11 mouse cellular contexts compared by ENCODE assay signal in genomic region chr17:35058316-35058715, GRCm38 (mm10). TPM values are rescaled to one million over a fixed set of nuclear protein-coding genes. Genes with fewer than 3 reads are reported as not detected.
DNase-seq lines count a peak whose midpoint lies in the region; ATAC-seq lines count a peak whose summit lies in the region.
"Had no signal": no experiment of that assay in that cellular context is flagged by ENCODE, and none has a peak within 500 bp of the region (broad histone marks: within the 10 kb centered on the region; RNA-seq: fewer than 3 reads in every experiment).

No protein-coding gene starts in this region.

- WGBS in heart, embryonic 15.5 days = 56% methylated on average over 9 of the region's 9 CpGs
- 58% methylated on average over 9 of the region's 9 CpGs for WGBS in embryonic facial prominence, embryonic 14.5 days
- WGBS in hindbrain, embryonic 15.5 days = 58% methylated on average over 9 of the region's 9 CpGs
- 69% methylated on average over 9 of the region's 9 CpGs for WGBS in midbrain, embryonic 16.5 days

- 0 out of 2 replicates have a peak overlapping the region, but pooled peaks have one; percentile 74 for H3K9ac ChIP-seq in heart, embryonic 15.5 days
- H3K9ac ChIP-seq in embryonic facial prominence, embryonic 14.5 days (ENCODE audit: low read depth, low read length) = peak overlapping the region; percentile 85; the same call in 1 of the 2 replicates
- 0 out of 2 replicates have a peak overlapping the region, but pooled peaks have one; percentile 80 for H3K9ac ChIP-seq in hindbrain, embryonic 15.5 days
- peak overlapping the region; percentile 76; the same call in 1 of the 2 replicates for H3K9ac ChIP-seq in midbrain, embryonic 16.5 days (ENCODE audit: low read depth, low read length)

- no peak overlapping the region; the same call in 1 of the 2 replicates for H3K4me2 ChIP-seq in heart, embryonic 15.5 days
- peak overlapping the region; percentile 86 for H3K4me2 ChIP-seq in embryonic facial prominence, embryonic 14.5 days (ENCODE audit: low read depth, low read length)
- H3K4me2 ChIP-seq in hindbrain, embryonic 15.5 days = peak overlapping the region; percentile 75
- peak overlapping the region; percentile 94 for H3K4me2 ChIP-seq in midbrain, embryonic 16.5 days (ENCODE audit: low read length)

- H3K9me3 ChIP-seq in heart, embryonic 15.5 days (replicated peaks) = no peaks in the 10 kb centered on the region
- H3K9me3 ChIP-seq in embryonic facial prominence, embryonic 14.5 days (ENCODE audit: control insufficient read depth, low read length) = no peaks in the 10 kb centered on the region
- no peaks in the 10 kb centered on the region for H3K9me3 ChIP-seq in hindbrain, embryonic 15.5 days
- no peaks in the 10 kb centered on the region for H3K9me3 ChIP-seq in midbrain, embryonic 16.5 days (replicated peaks; ENCODE audit: control insufficient read depth, low read length, poor library complexity, severe bottlenecking)
- H3K9me3 ChIP-seq: G1E had no signal

- H3K27me3 ChIP-seq in heart, embryonic 15.5 days = no peaks in the 10 kb centered on the region
- H3K27me3 ChIP-seq in embryonic facial prominence, embryonic 14.5 days (replicated peaks; ENCODE audit: control insufficient read depth, insufficient read depth, low read length) = no peaks in the 10 kb centered on the region
- peaks cover 3% of the 10 kb centered on the region; the same call in 1 of the 2 replicates for H3K27me3 ChIP-seq in hindbrain, embryonic 15.5 days
- no peaks in the 10 kb centered on the region; the same call in 1 of the 2 replicates for H3K27me3 ChIP-seq in midbrain, embryonic 16.5 days (ENCODE audit: control insufficient read depth, insufficient read depth, low read depth, low read length)

- peaks cover 61% of the 10 kb centered on the region for H3K36me3 ChIP-seq in heart, embryonic 15.5 days
- peaks cover 72% of the 10 kb centered on the region for H3K36me3 ChIP-seq in embryonic facial prominence, embryonic 14.5 days (ENCODE audit: control insufficient read depth, insufficient read depth, low read length)
- peaks cover 13% of the 10 kb centered on the region; the same call in 1 of the 2 replicates for H3K36me3 ChIP-seq in hindbrain, embryonic 15.5 days
- H3K36me3 ChIP-seq in midbrain, embryonic 16.5 days (ENCODE audit: control insufficient read depth, insufficient read depth, low read length) = peaks cover 5% of the 10 kb centered on the region; the same call in 1 of the 2 replicates

- peaks cover 32% of the 10 kb centered on the region for H3K4me1 ChIP-seq in heart, embryonic 15.5 days (replicated peaks)
- no peaks in the 10 kb centered on the region; the same call in 1 of the 2 replicates for H3K4me1 ChIP-seq in embryonic facial prominence, embryonic 14.5 days (ENCODE audit: control insufficient read depth, insufficient read depth, low read length)
- peaks cover 27% of the 10 kb centered on the region for H3K4me1 ChIP-seq in hindbrain, embryonic 15.5 days (replicated peaks)
- peaks cover 15% of the 10 kb centered on the region for H3K4me1 ChIP-seq in midbrain, embryonic 16.5 days (ENCODE audit: control insufficient read depth, insufficient read depth, low read length)

- no peak for ATAC-seq in heart, embryonic 15.5 days (replicated peaks; ENCODE audit: insufficient number of reproducible peaks, insufficient read depth, low FRiP score, low read depth)
- ATAC-seq in embryonic facial prominence, embryonic 14.5 days (ENCODE audit: low read depth) = no peak
- ATAC-seq in hindbrain, embryonic 15.5 days (ENCODE audit: low FRiP score, low read depth) = 0 out of 2 replicates have a peak, but pooled peaks have one; percentile 0
- ATAC-seq in midbrain, embryonic 16.5 days = 0 out of 2 replicates have a peak, but pooled peaks have one; percentile 0
- ATAC-seq in megakaryocyte, adult 5-6 weeks (ENCODE audit: poor library complexity, severe bottlenecking) = no peak

- peak overlapping the region; percentile 73 for H3K4me3 ChIP-seq in heart, embryonic 15.5 days
- H3K4me3 ChIP-seq in embryonic facial prominence, embryonic 14.5 days (ENCODE audit: low read depth, low read length) = peak overlapping the region; percentile 65; the same call in 1 of the 2 replicates
- peak overlapping the region; percentile 84 for H3K4me3 ChIP-seq in hindbrain, embryonic 15.5 days
- peak overlapping the region; percentile 80 for H3K4me3 ChIP-seq in midbrain, embryonic 16.5 days (ENCODE audit: low read depth, low read length)

- peak overlapping the region; percentile 93 for H3K27ac ChIP-seq in heart, embryonic 15.5 days
- peak overlapping the region; percentile 92 for H3K27ac ChIP-seq in embryonic facial prominence, embryonic 14.5 days (replicated peaks; ENCODE audit: low read depth, low read length)
- H3K27ac ChIP-seq in hindbrain, embryonic 15.5 days (replicated peaks) = peak overlapping the region; percentile 88; the same call in 1 of the 2 replicates
- H3K27ac ChIP-seq in midbrain, embryonic 16.5 days (ENCODE audit: low read length) = peak overlapping the region; percentile 85

- DNase-seq in heart, postnatal 4 days = no peak
- no peak for DNase-seq in embryonic facial prominence, embryonic 14.5 days (ENCODE audit: low spot score)
- no peak for DNase-seq in thymus, adult 18-20 months
- DNase-seq in adrenal gland, adult 18-20 months (ENCODE audit: low spot score in 2 of 2) = no peak

RNA-seq across cellular contexts. Expression of gene Ddah2, which starts 0.5 kb away (rescaled TPM):
- 168 and 202 TPM in 2 replicates for polyA plus RNA-seq in heart, embryonic 15.5 days (2015; fragmentation: Nextera tagmentation; extraction: Ambion mirVana)
- total RNA-seq in heart, postnatal 4 days (2021) = 100 to 1,000 TPM; 104 to 106 TPM
- 291 and 341 TPM in 2 replicates for polyA plus RNA-seq in embryonic facial prominence, embryonic 14.5 days (2014; fragmentation: Nextera tagmentation; extraction: Ambion mirVana)
- 349 and 367 TPM in 2 replicates for polyA plus RNA-seq in hindbrain, embryonic 15.5 days (2015; fragmentation: Nextera tagmentation; extraction: Ambion mirVana)
- 312 and 341 TPM in 2 replicates for polyA plus RNA-seq in midbrain, embryonic 16.5 days (2015; fragmentation: Nextera tagmentation; extraction: Ambion mirVana)
- 2.2 and 3.1 TPM in 2 replicates for total RNA-seq in megakaryocyte, adult 5-6 weeks (2015)
- total RNA-seq in megakaryocyte, adult 5-6 weeks (2017) = 1.2 and 2.7 TPM in 2 replicates
- total RNA-seq in adrenal gland, adult 18-20 months (2021) = 10 to 100 TPM in 1 of 2 experiments, 1 to 10 TPM in 1; 9.1 to 17.0 TPM

RNA-seq across cellular contexts. Expression of gene Ly6g6c, which starts 6.9 kb away (rescaled TPM):
- polyA plus RNA-seq in heart, embryonic 15.5 days (2015; fragmentation: Nextera tagmentation; extraction: Ambion mirVana) = 0.14 TPM in 1 of 2 replicates, not detected in the other
- not detected for total RNA-seq in heart, postnatal 4 days (2021)
- polyA plus RNA-seq in embryonic facial prominence, embryonic 14.5 days (2014; fragmentation: Nextera tagmentation; extraction: Ambion mirVana) = 9.5 and 21.2 TPM in 2 replicates
- 0.18 TPM in 1 of 2 replicates, not detected in the other for polyA plus RNA-seq in hindbrain, embryonic 15.5 days (2015; fragmentation: Nextera tagmentation; extraction: Ambion mirVana)
- 0.30 TPM in 1 of 2 replicates, not detected in the other for polyA plus RNA-seq in midbrain, embryonic 16.5 days (2015; fragmentation: Nextera tagmentation; extraction: Ambion mirVana)
- not detected in 2 replicates for total RNA-seq in megakaryocyte, adult 5-6 weeks (2015)
- total RNA-seq in megakaryocyte, adult 5-6 weeks (2017) = not detected in 2 replicates
- not detected for total RNA-seq in adrenal gland, adult 18-20 months (2021)
- total RNA-seq: layer of hippocampus, adult 2 months; neutrophil, adult 5-6 weeks had no signal
- polyA plus RNA-seq: G1E had no signal

RNA-seq across cellular contexts. Expression of gene Mpig6b, which starts 7.7 kb away (rescaled TPM):
- 0.77 and 0.81 TPM in 2 replicates for polyA plus RNA-seq in heart, embryonic 15.5 days (2015; fragmentation: Nextera tagmentation; extraction: Ambion mirVana)
- total RNA-seq in heart, postnatal 4 days (2021) = under 1 TPM in 1 of 2 experiments, not detected in 1; 0.47 TPM
- 0.55 and 0.96 TPM in 2 replicates for polyA plus RNA-seq in embryonic facial prominence, embryonic 14.5 days (2014; fragmentation: Nextera tagmentation; extraction: Ambion mirVana)
- polyA plus RNA-seq in hindbrain, embryonic 15.5 days (2015; fragmentation: Nextera tagmentation; extraction: Ambion mirVana) = 0.22 and 0.25 TPM in 2 replicates
- 0.12 and 0.15 TPM in 2 replicates for polyA plus RNA-seq in midbrain, embryonic 16.5 days (2015; fragmentation: Nextera tagmentation; extraction: Ambion mirVana)
- not detected in 2 replicates for total RNA-seq in megakaryocyte, adult 5-6 weeks (2015)
- total RNA-seq in megakaryocyte, adult 5-6 weeks (2017) = not detected in 2 replicates
- total RNA-seq in adrenal gland, adult 18-20 months (2021) = under 1 TPM; 0.13 to 0.22 TPM
- total RNA-seq: G1E; layer of hippocampus, adult 2 months had no signal
- polyA plus RNA-seq: G1E had no signal

RNA-seq across cellular contexts. Expression of gene Clic1, which starts 8.6 kb away (rescaled TPM):
- polyA plus RNA-seq in heart, embryonic 15.5 days (2015; fragmentation: Nextera tagmentation; extraction: Ambion mirVana) = 307 and 332 TPM in 2 replicates
- total RNA-seq in heart, postnatal 4 days (2021) = 100 to 1,000 TPM; 166 to 167 TPM
- polyA plus RNA-seq in embryonic facial prominence, embryonic 14.5 days (2014; fragmentation: Nextera tagmentation; extraction: Ambion mirVana) = 90.9 and 96.9 TPM in 2 replicates
- 87.4 TPM in 2 replicates for polyA plus RNA-seq in hindbrain, embryonic 15.5 days (2015; fragmentation: Nextera tagmentation; extraction: Ambion mirVana)
- 51.2 and 54.7 TPM in 2 replicates for polyA plus RNA-seq in midbrain, embryonic 16.5 days (2015; fragmentation: Nextera tagmentation; extraction: Ambion mirVana)
- total RNA-seq in megakaryocyte, adult 5-6 weeks (2015) = 415 and 463 TPM in 2 replicates
- total RNA-seq in megakaryocyte, adult 5-6 weeks (2017) = 386 and 405 TPM in 2 replicates
- total RNA-seq in adrenal gland, adult 18-20 months (2021) = 10 to 100 TPM; 71.9 to 92.9 TPM

RNA-seq across cellular contexts. Expression of gene Msh5, which starts 11.8 kb away (rescaled TPM):
- 2.7 and 3.8 TPM in 2 replicates for polyA plus RNA-seq in heart, embryonic 15.5 days (2015; fragmentation: Nextera tagmentation; extraction: Ambion mirVana)
- 1 to 10 TPM; 4.0 to 6.5 TPM for total RNA-seq in heart, postnatal 4 days (2021)
- 2.5 and 3.4 TPM in 2 replicates for polyA plus RNA-seq in embryonic facial prominence, embryonic 14.5 days (2014; fragmentation: Nextera tagmentation; extraction: Ambion mirVana)
- 1.6 and 3.4 TPM in 2 replicates for polyA plus RNA-seq in hindbrain, embryonic 15.5 days (2015; fragmentation: Nextera tagmentation; extraction: Ambion mirVana)
- 1.9 and 2.4 TPM in 2 replicates for polyA plus RNA-seq in midbrain, embryonic 16.5 days (2015; fragmentation: Nextera tagmentation; extraction: Ambion mirVana)
- 7.4 and 7.5 TPM in 2 replicates for total RNA-seq in megakaryocyte, adult 5-6 weeks (2015)
- total RNA-seq in megakaryocyte, adult 5-6 weeks (2017) = 3.6 and 6.3 TPM in 2 replicates
- 1 to 10 TPM; 1.1 to 1.3 TPM for total RNA-seq in adrenal gland, adult 18-20 months (2021)

Comparison
In these comparisons a context has a peak if more than half of its experiments do, and no peak if none do; other contexts are left out.
1. ATAC-seq: peak in hindbrain, embryonic 15.5 days (single experiment) and midbrain, embryonic 16.5 days (single experiment); none in heart, embryonic 15.5 days (single experiment), embryonic facial prominence, embryonic 14.5 days (single experiment) and megakaryocyte, adult 5-6 weeks (single experiment).
2. Peak in every context shown above with its lines, with median percentiles within 50 percentile points of each other: H3K27ac ChIP-seq, H3K4me3 ChIP-seq and H3K9ac ChIP-seq.